Mouse (Mus musculus): ENCODE measurements around the gene Lonp1. TPM values are rescaled to one million over a fixed set of nuclear protein-coding genes. Genes with fewer than 3 reads are reported as not detected.
"Not testable (repeated sequence)": the region's sequence is repeated elsewhere in the genome, so short reads cannot be mapped to it uniquely, and the experiment has no call there.

The Lonp1 gene
- polyA plus RNA-seq, 1 experiment from 2014 or later = 23.4 TPM

GRCm38 (mm10) chr17:56615136-56615784 lies 11.4 kb downstream of the Lonp1 start:
- no peaks in the 10 kb centered on the region for H3K27me3 ChIP-seq (replicated peaks; ENCODE audit: insufficient read depth, low read length)
- no peaks in the 10 kb centered on the region for H3K9me3 ChIP-seq (ENCODE audit: low read length)
- no peak for ATAC-seq
- peaks cover 8% of the 10 kb centered on the region; the same call in 1 of the 2 replicates for H3K4me1 ChIP-seq (ENCODE audit: insufficient read depth, low read depth, low read length)
- H3K36me3 ChIP-seq (ENCODE audit: insufficient read depth, low read length) = peaks cover 11% of the 10 kb centered on the region; the same call in 1 of the 2 replicates
- no peak overlapping the region for H3K27ac ChIP-seq (ENCODE audit: low read length)
- whole genome bisulfite sequencing = 79% methylated on average over 11 of the region's 11 CpGs
- no peak overlapping the region for H3K4me2 ChIP-seq (replicated peaks; ENCODE audit: low read depth, low read length)
- no peak overlapping the region for H3K9ac ChIP-seq (replicated peaks; ENCODE audit: low read depth)
- no peak overlapping the region for H3K4me3 ChIP-seq (ENCODE audit: low read depth, low read length)
- DNase-seq (ENCODE audit: low spot score) = no peak
- TF ChIP-seq EP300 (IDR thresholded peaks at IDR 0.05) = no peak
- TF ChIP-seq CTCF (IDR thresholded peaks at IDR 0.05) = no peak

GRCm38 (mm10) chr17:56614391-56615135 lies 12.1 kb downstream of the Lonp1 start:
- TF ChIP-seq EP300 (IDR thresholded peaks at IDR 0.05) (no peak), CTCF (IDR thresholded peaks at IDR 0.05) (no peak)
- H3K9ac ChIP-seq (replicated peaks; ENCODE audit: low read depth) = peak overlapping the region; percentile 72
- H3K27me3 ChIP-seq (replicated peaks; ENCODE audit: insufficient read depth, low read length) = no peaks in the 10 kb centered on the region
- H3K27ac ChIP-seq (ENCODE audit: low read length) = no peak overlapping the region; the same call in 1 of the 2 replicates
- ATAC-seq = no peak
- WGBS = 19% methylated on average over 14 of the region's 14 CpGs
- H3K4me3 ChIP-seq (ENCODE audit: low read depth, low read length) = peak overlapping the region; percentile 65
- H3K36me3 ChIP-seq (ENCODE audit: insufficient read depth, low read length) = peaks cover 11% of the 10 kb centered on the region; the same call in 1 of the 2 replicates
- no peaks in the 10 kb centered on the region for H3K9me3 ChIP-seq (ENCODE audit: low read length)
- H3K4me1 ChIP-seq (ENCODE audit: insufficient read depth, low read depth, low read length) = peaks cover 11% of the 10 kb centered on the region; the same call in 1 of the 2 replicates
- H3K4me2 ChIP-seq (replicated peaks; ENCODE audit: low read depth, low read length) = peak overlapping the region; percentile 74
- DNase-seq (ENCODE audit: low spot score) = no peak

- H3K27ac ChIP-seq (ENCODE audit: low read length) = peak overlapping the region; percentile 90
- DNase-seq (ENCODE audit: low spot score); H3K9me3 ChIP-seq (ENCODE audit: low read length); H3K27me3 ChIP-seq (replicated peaks; ENCODE audit: insufficient read depth, low read length); ATAC-seq: not testable (repeated sequence)
- H3K4me1 ChIP-seq (ENCODE audit: insufficient read depth, low read depth, low read length) = peaks cover 11% of the 10 kb centered on the region; the same call in 1 of the 2 replicates
- peaks cover 10% of the 10 kb centered on the region; the same call in 1 of the 2 replicates for H3K36me3 ChIP-seq (ENCODE audit: insufficient read depth, low read length)
- H3K4me3 ChIP-seq (ENCODE audit: low read depth, low read length) = peak overlapping the region; percentile 65
- WGBS = under 1% methylated on average over 22 of the region's 26 CpGs
- H3K9ac ChIP-seq (replicated peaks; ENCODE audit: low read depth) = peak overlapping the region; percentile 72
- H3K4me2 ChIP-seq (replicated peaks; ENCODE audit: low read depth, low read length) = peak overlapping the region; percentile 74
These were observed 12.8 kb downstream of the Lonp1 start for GRCm38 (mm10) chr17:56613893-56614292.

GRCm38 (mm10) chr17:56613236-56613844 lies 13.3 kb downstream of the Lonp1 start, which contains the start of gene Rpl36:
Gene Rpl36 (plus strand): TSS chr17:56613416.
- no peaks in the 10 kb centered on the region for H3K27me3 ChIP-seq (replicated peaks; ENCODE audit: insufficient read depth, low read length)
- H3K27ac ChIP-seq (ENCODE audit: low read length) = peak within 1 kb of the TSS; percentile 90
- H3K4me3 ChIP-seq (ENCODE audit: low read depth, low read length) = peak within 1 kb of the TSS; percentile 65
- TF ChIP-seq EP300 (IDR thresholded peaks at IDR 0.05) (peak; percentile 29; the same call in 1 of the 2 replicates), CTCF (IDR thresholded peaks at IDR 0.05) (peak; percentile 98)
- H3K4me2 ChIP-seq (replicated peaks; ENCODE audit: low read depth, low read length) = peak within 1 kb of the TSS; percentile 74
- DNase-seq (ENCODE audit: low spot score) (peak; percentile 95), ATAC-seq (peak; percentile 61)
- H3K9ac ChIP-seq (replicated peaks; ENCODE audit: low read depth) = peak within 1 kb of the TSS; percentile 72
- peaks cover 14% of the 10 kb centered on the region for H3K4me1 ChIP-seq (ENCODE audit: insufficient read depth, low read depth, low read length)
- peaks cover 5% of the 10 kb centered on the region; the same call in 1 of the 2 replicates for H3K36me3 ChIP-seq (ENCODE audit: insufficient read depth, low read length)
- WGBS = under 1% methylated on average over 52 of the region's 52 CpGs
- no peaks in the 10 kb centered on the region for H3K9me3 ChIP-seq (ENCODE audit: low read length)

GRCm38 (mm10) chr17:56612565-56612939 lies 14.1 kb downstream of the Lonp1 start:
- WGBS = 72% methylated on average over 10 of the region's 10 CpGs
- not testable (repeated sequence) for H3K9ac ChIP-seq (replicated peaks; ENCODE audit: low read depth); DNase-seq (ENCODE audit: low spot score)

More at GRCm38 (mm10) chr17:56612565-56612939, 14.1 kb downstream of the Lonp1 start:
- H3K36me3 ChIP-seq (ENCODE audit: insufficient read depth, low read length); ATAC-seq; H3K27me3 ChIP-seq (replicated peaks; ENCODE audit: insufficient read depth, low read length); H3K27ac ChIP-seq (ENCODE audit: low read length); H3K4me3 ChIP-seq (ENCODE audit: low read depth, low read length); H3K9me3 ChIP-seq (ENCODE audit: low read length); H3K4me2 ChIP-seq (replicated peaks; ENCODE audit: low read depth, low read length): not testable (repeated sequence)
- H3K4me1 ChIP-seq (ENCODE audit: insufficient read depth, low read depth, low read length) = peaks cover 14% of the 10 kb centered on the region
